Mouse (Mus musculus) embryonic fibroblast, embryonic 13.5 days (primary cell): ENCODE results near the gene Resp18. TPM values are rescaled to one million over a fixed set of nuclear protein-coding genes. Genes with fewer than 3 reads are reported as not detected.

Experiments used
- H3K27ac ChIP-seq: 2 replicates; pipeline ENCODE4 v1.5.1; 2012; ENCODE audit warnings: low read length, control low read depth, inconsistent platforms; ENCODE audit not compliant: insufficient read depth
- H3K4me1 ChIP-seq: 2 replicates; pipeline ENCODE4 v1.6.1; 2011; ENCODE audit warnings: low read length; ENCODE audit not compliant: control insufficient read depth, insufficient read depth
- H3K4me3 ChIP-seq: 2 replicates; pipeline ENCODE4 v1.5.1; 2011; ENCODE audit warnings: mild to moderate bottlenecking, control low read depth, low read length; ENCODE audit not compliant: insufficient read depth
- CTCF ChIP-seq: IDR thresholded peaks from 2 replicates; pipeline ENCODE4 v1.5.1; 2011; ENCODE audit warnings: mild to moderate bottlenecking, control low read depth, low read length, moderate library complexity, borderline replicate concordance; ENCODE audit not compliant: insufficient read depth
- POLR2A ChIP-seq: IDR thresholded peaks from 2 replicates; pipeline ENCODE4 v1.6.1; 2011; ENCODE audit warnings: low read depth, mild to moderate bottlenecking, control low read depth, low read length, moderate library complexity
- polyA plus RNA-seq: library from polyadenylated mRNA; stranded (reverse); fragments of >200 nt; gene quantifications from 2 replicates; pipeline ENCODE4 v1.2.4, GENCODE M21; 2011; ENCODE audit warnings: low read depth; ENCODE audit not compliant: missing spikeins, insufficient read length

Gene Resp18
- polyA plus RNA-seq, 1 experiment: not detected

DNA sequence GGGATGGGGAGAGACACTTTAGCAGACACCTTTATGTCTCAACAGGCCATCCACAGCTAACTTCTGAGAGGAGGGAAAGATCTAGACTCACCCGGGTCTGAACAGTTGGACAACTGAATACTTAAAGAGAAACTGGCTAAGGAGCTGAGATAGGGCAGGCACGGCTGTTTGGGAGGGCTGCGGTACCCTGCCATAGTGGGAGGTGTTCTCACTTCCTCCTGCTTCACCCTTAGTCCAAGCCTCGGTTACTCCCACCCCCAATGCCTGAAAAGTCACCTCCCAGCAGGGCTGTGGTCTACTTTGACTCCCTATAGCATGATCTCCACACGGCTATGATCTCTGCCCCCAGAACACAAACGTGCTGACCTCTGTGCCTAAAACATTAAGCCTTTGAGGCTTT, 54.7 kb downstream of the Resp18 start:
- no peak for TF ChIP-seq POLR2A
- Histone ChIP-seq H3K27ac (no peak overlapping the region), H3K4me3 (no peak overlapping the region), H3K4me1 (peaks cover 4% of the 10 kb centered on the region; the same call in 1 of the 2 replicates)

GRCm38 (mm10) chr1:75222926-75223325, 55.3 kb downstream of the Resp18 start:
- TF ChIP-seq POLR2A: no peak
- TF ChIP-seq CTCF: no peak
- Histone ChIP-seq H3K4me3 (no peak overlapping the region), H3K27ac (no peak overlapping the region), H3K4me1 (peaks cover 4% of the 10 kb centered on the region; the same call in 1 of the 2 replicates)

Other genes starting within 250 kb of the Resp18 start
- gene Nhej1, start 153.2 kb downstream of the Resp18 start, polyA plus RNA-seq: 9.1 and 10.3 TPM in 2 replicates
- gene Slc23a3, start 144.5 kb downstream of the Resp18 start, polyA plus RNA-seq: 0.42 TPM in 1 of 2 replicates, not detected in the other
- gene Cnppd1, start 135.7 kb downstream of the Resp18 start, polyA plus RNA-seq: 34.2 and 40.9 TPM in 2 replicates
- 31.9 and 44.3 TPM in 2 replicates for gene Retreg2, start 135.6 kb downstream of the Resp18 start, polyA plus RNA-seq
- 11.8 and 14.8 TPM in 2 replicates for gene Zfand2b, start 109.8 kb downstream of the Resp18 start, polyA plus RNA-seq
- gene Abcb6, start 98.0 kb downstream of the Resp18 start, polyA plus RNA-seq: 7.0 and 13.4 TPM in 2 replicates
- gene Ankzf1, start 86.3 kb downstream of the Resp18 start, polyA plus RNA-seq: 10.1 and 15.6 TPM in 2 replicates
- gene Atg9a, start 86.2 kb downstream of the Resp18 start, polyA plus RNA-seq: 31.1 and 32.6 TPM in 2 replicates
- gene Glb1l, start 67.6 kb downstream of the Resp18 start, polyA plus RNA-seq: 25.1 and 34.3 TPM in 2 replicates
- gene Stk16, start 67.6 kb downstream of the Resp18 start, polyA plus RNA-seq: 57.3 and 59.4 TPM in 2 replicates
- gene Tuba4a, start 58.5 kb downstream of the Resp18 start, polyA plus RNA-seq: 27.8 and 46.8 TPM in 2 replicates
- gene A630095N17Rik, start 46.3 kb downstream of the Resp18 start, polyA plus RNA-seq: not detected in 2 replicates
- gene Dnajb2, start 42.0 kb downstream of the Resp18 start, polyA plus RNA-seq: 28.4 and 31.8 TPM in 2 replicates
- 67.6 and 114 TPM in 2 replicates for gene Ptprn, start 13.9 kb downstream of the Resp18 start, polyA plus RNA-seq
- gene Dnpep, start 39.6 kb upstream of the Resp18 start, polyA plus RNA-seq: 79.7 and 96.9 TPM in 2 replicates
- 11.3 and 12.3 TPM in 2 replicates for gene Des, start 81.9 kb upstream of the Resp18 start, polyA plus RNA-seq
- gene Speg, start 96.9 kb upstream of the Resp18 start, polyA plus RNA-seq: 54.2 and 56.4 TPM in 2 replicates
- 70.6 and 77.6 TPM in 2 replicates for gene Gmppa, start 157.5 kb upstream of the Resp18 start, polyA plus RNA-seq
- not detected in 2 replicates for gene Asic4, start 172.0 kb upstream of the Resp18 start, polyA plus RNA-seq
- gene Chpf, start 200.9 kb upstream of the Resp18 start, polyA plus RNA-seq: 68.1 and 82.3 TPM in 2 replicates
- 0.70 and 1.2 TPM in 2 replicates for gene Tmem198, start 201.1 kb upstream of the Resp18 start, polyA plus RNA-seq
- gene Obsl1, start 228.0 kb upstream of the Resp18 start, polyA plus RNA-seq: 34.9 and 40.0 TPM in 2 replicates
- 3.5 and 5.5 TPM in 2 replicates for gene Inha, start 228.7 kb upstream of the Resp18 start, polyA plus RNA-seq
- gene Stk11ip, start 243.1 kb upstream of the Resp18 start, polyA plus RNA-seq: 8.7 and 13.4 TPM in 2 replicates